Mouse (Mus musculus): ENCODE results near the gene Slc36a3.

The Slc36a3 gene

GRCm38 (mm10) chr11:55151608-55152007 lies at the start of gene Slc36a3:
Gene Slc36a3 (minus strand): TSS chr11:55151708.
- DNase-seq (ENCODE audit: low spot score), result no peak

GRCm38 (mm10) chr11:55197740-55198510 lies 46.4 kb upstream of the Slc36a3 start:
- peak; percentile 6 for DNase-seq (ENCODE audit: low spot score)

GRCm38 (mm10) chr11:55197086-55197485 lies 45.6 kb upstream of the Slc36a3 start:
- DNase-seq (ENCODE audit: low spot score), result no peak

- no peak for DNase-seq (ENCODE audit: low spot score)
These were observed 38.7 kb upstream of the Slc36a3 start for GRCm38 (mm10) chr11:55190216-55190615.

- no peak for DNase-seq (ENCODE audit: low spot score)
These were observed 36.3 kb upstream of the Slc36a3 start for GRCm38 (mm10) chr11:55187777-55188176.

- no peak for DNase-seq (ENCODE audit: low spot score)
These were observed 35.8 kb upstream of the Slc36a3 start for GRCm38 (mm10) chr11:55187292-55187691.

- no peak for DNase-seq (ENCODE audit: low spot score)
These were observed 33.3 kb upstream of the Slc36a3 start, which contains the start of gene Slc36a2 for GRCm38 (mm10) chr11:55184733-55185291. Gene Slc36a2 (minus strand): TSS chr11:55185077.

GRCm38 (mm10) chr11:55184246-55184645 lies 32.7 kb upstream of the Slc36a3 start:
- no peak for DNase-seq (ENCODE audit: low spot score)

- DNase-seq (ENCODE audit: low spot score), result no peak
These were observed 31.6 kb upstream of the Slc36a3 start for GRCm38 (mm10) chr11:55183124-55183523.

GRCm38 (mm10) chr11:55179856-55180255 lies 28.3 kb upstream of the Slc36a3 start:
- DNase-seq (ENCODE audit: low spot score), result no peak

- no peak for DNase-seq (ENCODE audit: low spot score)
These were observed 27.3 kb upstream of the Slc36a3 start for GRCm38 (mm10) chr11:55178830-55179229.

GRCm38 (mm10) chr11:55170501-55170900 lies 19.0 kb upstream of the Slc36a3 start:
- DNase-seq (ENCODE audit: low spot score), result no peak

- DNase-seq (ENCODE audit: low spot score), result no peak
These were observed 17.4 kb upstream of the Slc36a3 start for GRCm38 (mm10) chr11:55168914-55169313.

- no peak for DNase-seq (ENCODE audit: low spot score)
These were observed 17.0 kb upstream of the Slc36a3 start for GRCm38 (mm10) chr11:55168504-55168903.

- DNase-seq (ENCODE audit: low spot score), result no peak
These were observed 14.2 kb upstream of the Slc36a3 start for GRCm38 (mm10) chr11:55165748-55166147.

- DNase-seq (ENCODE audit: low spot score), result peak; percentile 63
These were observed 13.2 kb upstream of the Slc36a3 start for GRCm38 (mm10) chr11:55164723-55165122.

GRCm38 (mm10) chr11:55162670-55163069 lies 11.2 kb upstream of the Slc36a3 start:
- peak; percentile 66 for DNase-seq (ENCODE audit: low spot score)

GRCm38 (mm10) chr11:55158785-55159359 lies 7.4 kb upstream of the Slc36a3 start:
- peak; percentile 84 for DNase-seq (ENCODE audit: low spot score)

GRCm38 (mm10) chr11:55155070-55155421 lies 3.5 kb upstream of the Slc36a3 start:
- peak; percentile 23 for DNase-seq (ENCODE audit: low spot score)

- DNase-seq (ENCODE audit: low spot score), result no peak
These were observed 3.0 kb upstream of the Slc36a3 start for GRCm38 (mm10) chr11:55154398-55155069.

GRCm38 (mm10) chr11:55148461-55148860 lies 3.0 kb downstream of the Slc36a3 start:
- DNase-seq (ENCODE audit: low spot score), result no peak

- DNase-seq (ENCODE audit: low spot score), result no peak
These were observed 4.1 kb downstream of the Slc36a3 start for GRCm38 (mm10) chr11:55147423-55147822.

- DNase-seq (ENCODE audit: low spot score), result no peak
These were observed 4.7 kb downstream of the Slc36a3 start for GRCm38 (mm10) chr11:55146855-55147254.

Measured in T-cell, adult 2 months (primary cell).